Mouse (Mus musculus) embryonic facial prominence, embryonic 15.5 days (tissue): ENCODE results near the gene Pbx2. TPM values are rescaled to one million over a fixed set of nuclear protein-coding genes. Genes with fewer than 3 reads are reported as not detected.

Experiments used
- ATAC-seq: fragments of 200-750 bp; cut with Nextera tagmentation; 2 replicates; pipeline ENCODE4 v1.8.0; 2017; ENCODE audit warnings: low read depth, moderate TSS enrichment; ENCODE audit not compliant: insufficient number of reproducible peaks, low FRiP score, low TSS enrichment
- H3K27ac ChIP-seq: fragments of 300-500 bp; sonication (generic); replicated peaks from 2 replicates; pipeline ENCODE4 v1.5.1; 2015; ENCODE audit warnings: mild to moderate bottlenecking, inconsistent platforms
- H3K27me3 ChIP-seq: fragments of 300-500 bp; sonication (generic); 2 replicates; pipeline ENCODE4 v1.6.1; 2015; ENCODE audit warnings: inconsistent platforms
- H3K36me3 ChIP-seq: fragments of 300-500 bp; sonication (generic); 2 replicates; pipeline ENCODE4 v1.6.1; 2015; ENCODE audit warnings: mild to moderate bottlenecking, inconsistent platforms
- H3K4me1 ChIP-seq: fragments of 300-500 bp; sonication (generic); 2 replicates; pipeline ENCODE4 v1.6.1; 2015; ENCODE audit warnings: inconsistent platforms
- H3K4me2 ChIP-seq: fragments of 300-500 bp; sonication (generic); replicated peaks from 2 replicates; pipeline ENCODE4 v1.6.1; 2015; ENCODE audit warnings: mild to moderate bottlenecking, inconsistent platforms
- H3K4me3 ChIP-seq: fragments of 300-500 bp; sonication (generic); replicated peaks from 2 replicates; pipeline ENCODE4 v1.5.1; 2015; ENCODE audit warnings: mild to moderate bottlenecking, inconsistent platforms
- H3K9ac ChIP-seq: fragments of 300-500 bp; sonication (generic); 2 replicates; pipeline ENCODE4 v1.6.1; 2015; ENCODE audit warnings: inconsistent platforms
- H3K9me3 ChIP-seq: fragments of 300-500 bp; sonication (generic); replicated peaks from 2 replicates; pipeline ENCODE4 v1.6.1; 2016; ENCODE audit warnings: inconsistent platforms
- WGBS: fragments of 180-500 bp; shearing (Covaris S2); methylation state at CpG from one replicate; pipeline ENCODE4 v1.1.7; 2015; 5-methylcytosine and 5-hydroxymethylcytosine counted together
- polyA plus RNA-seq: library from polyadenylated mRNA; unstranded; fragments of >200 nt; fragmentation: Nextera tagmentation; extraction: Ambion mirVana; gene quantifications from 2 replicates; pipeline ENCODE4 v1.2.1, GENCODE M21; 2015

Gene Pbx2
- polyA plus RNA-seq, 1 experiment from 2014 or later, result 11.0 TPM

GRCm38 (mm10) chr17:34624981-34625380, 33.9 kb downstream of the Pbx2 start:
- H3K27me3 ChIP-seq, result peaks cover 3% of the 10 kb centered on the region
- no peak for ATAC-seq

GRCm38 (mm10) chr17:34626062-34626772, 35.2 kb downstream of the Pbx2 start:
- Histone ChIP-seq H3K27ac (peak overlapping the region; percentile 97), H3K4me3 (peak overlapping the region; percentile 78), H3K4me2 (peak overlapping the region; percentile 86), H3K9me3 (no peaks in the 10 kb centered on the region), H3K9ac (peak overlapping the region; percentile 73), H3K36me3 (peaks cover 33% of the 10 kb centered on the region), H3K27me3 (peaks cover 16% of the 10 kb centered on the region), H3K4me1 (peaks cover 45% of the 10 kb centered on the region)
- ATAC-seq, result no peak
- 51% methylated on average over 16 of the region's 16 CpGs for WGBS

More at GRCm38 (mm10) chr17:34624981-34625380, 33.9 kb downstream of the Pbx2 start:
- Histone ChIP-seq H3K4me3 (no peak overlapping the region), H3K9me3 (no peaks in the 10 kb centered on the region), H3K4me2 (no peak overlapping the region), H3K4me1 (peaks cover 33% of the 10 kb centered on the region), H3K9ac (no peak overlapping the region), H3K36me3 (peaks cover 45% of the 10 kb centered on the region), H3K27ac (no peak overlapping the region)
- WGBS, result 95% methylated on average over 3 of the region's 3 CpGs

- Histone ChIP-seq H3K27ac (peak overlapping the region; percentile 97), H3K36me3 (peaks cover 28% of the 10 kb centered on the region), H3K27me3 (peaks cover 21% of the 10 kb centered on the region), H3K9me3 (no peaks in the 10 kb centered on the region), H3K4me2 (peak overlapping the region; percentile 86), H3K4me1 (peaks cover 51% of the 10 kb centered on the region), H3K9ac (peak overlapping the region; percentile 73), H3K4me3 (peak overlapping the region; percentile 78)
- 0 out of 2 replicates have a peak, but pooled peaks have one; percentile 25 for ATAC-seq
- under 1% methylated on average over 18 of the region's 18 CpGs for WGBS
Observed at GRCm38 (mm10) chr17:34626773-34627092, 35.7 kb downstream of the Pbx2 start.

GRCm38 (mm10) chr17:34627093-34627942, 36.3 kb downstream of the Pbx2 start:
- peaks cover 22% of the 10 kb centered on the region for H3K36me3 ChIP-seq
- H3K27ac ChIP-seq, result peak overlapping the region; percentile 97
- under 1% methylated on average over 44 of the region's 45 CpGs for WGBS
- H3K4me1 ChIP-seq, result peaks cover 56% of the 10 kb centered on the region
- peaks cover 22% of the 10 kb centered on the region for H3K27me3 ChIP-seq
- ATAC-seq, result peak; percentile 86
- H3K9me3 ChIP-seq, result no peaks in the 10 kb centered on the region
- peak overlapping the region; percentile 73 for H3K9ac ChIP-seq
- peak overlapping the region; percentile 86 for H3K4me2 ChIP-seq
- peak overlapping the region; percentile 78 for H3K4me3 ChIP-seq

- no peak for ATAC-seq
Observed at GRCm38 (mm10) chr17:34627943-34628643, 37.0 kb downstream of the Pbx2 start, which contains the start of gene Ppt2. Gene Ppt2, minus strand, starts transcription at chr17:34628510.

GRCm38 (mm10) chr17:34628644-34628967, 37.5 kb downstream of the Pbx2 start:
- Histone ChIP-seq H3K4me2 (peak overlapping the region; percentile 86), H3K9ac (peak overlapping the region; percentile 73; the same call in 1 of the 2 replicates), H3K4me1 (peaks cover 63% of the 10 kb centered on the region), H3K36me3 (peaks cover 9% of the 10 kb centered on the region; the same call in 1 of the 2 replicates), H3K4me3 (peak overlapping the region; percentile 78), H3K27ac (peak overlapping the region; percentile 97), H3K9me3 (no peaks in the 10 kb centered on the region), H3K27me3 (peaks cover 22% of the 10 kb centered on the region)
- 21% methylated on average over 5 of the region's 5 CpGs for WGBS
- ATAC-seq, result no peak

More at GRCm38 (mm10) chr17:34627943-34628643, 37.0 kb downstream of the Pbx2 start, which contains the start of gene Ppt2:
- peak within 1 kb of the TSS; percentile 78 for H3K4me3 ChIP-seq
- 2% methylated on average over 29 of the region's 29 CpGs for WGBS
- peaks cover 14% of the 10 kb centered on the region for H3K36me3 ChIP-seq
- peak within 1 kb of the TSS; percentile 73 for H3K9ac ChIP-seq
- peaks cover 63% of the 10 kb centered on the region for H3K4me1 ChIP-seq
- no peaks in the 10 kb centered on the region for H3K9me3 ChIP-seq
- peaks cover 22% of the 10 kb centered on the region for H3K27me3 ChIP-seq
- peak within 1 kb of the TSS; percentile 97 for H3K27ac ChIP-seq
- H3K4me2 ChIP-seq, result peak within 1 kb of the TSS; percentile 86

GRCm38 (mm10) chr17:34629221-34629751, 38.2 kb downstream of the Pbx2 start, which contains the start of gene Prrt1:
Gene Prrt1, plus strand, starts transcription at chr17:34629533.
- Histone ChIP-seq H3K4me2 (peak within 1 kb of the TSS; percentile 86), H3K4me1 (peaks cover 63% of the 10 kb centered on the region), H3K4me3 (peak within 1 kb of the TSS; percentile 78), H3K27ac (peak within 1 kb of the TSS; percentile 97), H3K9ac (peak within 1 kb of the TSS; percentile 73; the same call in 1 of the 2 replicates), H3K36me3 (peaks cover 6% of the 10 kb centered on the region; the same call in 1 of the 2 replicates), H3K9me3 (no peaks in the 10 kb centered on the region), H3K27me3 (peaks cover 22% of the 10 kb centered on the region)
- WGBS, result 5% methylated on average over 16 of the region's 16 CpGs
- no peak for ATAC-seq

GRCm38 (mm10) chr17:34629796-34630603, 38.9 kb downstream of the Pbx2 start:
- Histone ChIP-seq H3K27me3 (peaks cover 22% of the 10 kb centered on the region), H3K9ac (no peak overlapping the region)

GRCm38 (mm10) chr17:34630761-34631301, 39.8 kb downstream of the Pbx2 start:
- peaks cover 22% of the 10 kb centered on the region for H3K27me3 ChIP-seq
- no peak overlapping the region for H3K27ac ChIP-seq
- peaks cover 63% of the 10 kb centered on the region for H3K4me1 ChIP-seq
- peak overlapping the region; percentile 78 for H3K4me3 ChIP-seq
- ATAC-seq, result no peak
- no peaks in the 10 kb centered on the region for H3K36me3 ChIP-seq
- no peaks in the 10 kb centered on the region for H3K9me3 ChIP-seq
- 3% methylated on average over 48 of the region's 48 CpGs for WGBS
- peak overlapping the region; percentile 86 for H3K4me2 ChIP-seq
- no peak overlapping the region for H3K9ac ChIP-seq

More at GRCm38 (mm10) chr17:34629796-34630603, 38.9 kb downstream of the Pbx2 start:
- WGBS, result 18% methylated on average over 12 of the region's 12 CpGs
- Histone ChIP-seq H3K4me1 (peaks cover 63% of the 10 kb centered on the region), H3K4me3 (peak overlapping the region; percentile 78), H3K4me2 (peak overlapping the region; percentile 86), H3K9me3 (no peaks in the 10 kb centered on the region), H3K27ac (no peak overlapping the region), H3K36me3 (peaks cover 6% of the 10 kb centered on the region; the same call in 1 of the 2 replicates)
- no peak for ATAC-seq

GRCm38 (mm10) chr17:34631647-34632046, 40.6 kb downstream of the Pbx2 start:
- peak overlapping the region; percentile 41 for H3K4me3 ChIP-seq
- no peaks in the 10 kb centered on the region for H3K36me3 ChIP-seq
- H3K27me3 ChIP-seq, result peaks cover 22% of the 10 kb centered on the region
- no peak for ATAC-seq
- 17% methylated on average over 12 of the region's 12 CpGs for WGBS
- H3K4me1 ChIP-seq, result peaks cover 55% of the 10 kb centered on the region
- peak overlapping the region; percentile 12; the same call in 1 of the 2 replicates for H3K9ac ChIP-seq
- no peaks in the 10 kb centered on the region for H3K9me3 ChIP-seq
- H3K27ac ChIP-seq, result no peak overlapping the region
- peak overlapping the region; percentile 86 for H3K4me2 ChIP-seq
